Mouse (Mus musculus) stomach, postnatal 0 days (tissue): ENCODE data around the gene Eme2.

Experiments used
- CTCF ChIP-seq: IDR thresholded peaks from 2 replicates; pipeline ENCODE4 v1.5.1; 2016; ENCODE audit warnings: antibody characterized with exemption, low read depth, mild to moderate bottlenecking, moderate library complexity
- EP300 ChIP-seq: optimal IDR thresholded peaks from 2 replicates; pipeline ENCODE3; 2016; ENCODE audit warnings: antibody characterized with exemption

GRCm38 (mm10) chr17:24886134-24886931 lies 8.6 kb downstream of the Eme2 start, which contains the start of the genes Nubp2 and Spsb3:
- TF ChIP-seq EP300, result peak; percentile 96
- peak; percentile 33 for TF ChIP-seq CTCF
